Mouse (Mus musculus) heart, adult 2 months (tissue): ENCODE measurements around the gene Ralgps1. TPM values are rescaled to one million over a fixed set of nuclear protein-coding genes. Genes with fewer than 3 reads are reported as not detected.

Source experiments
- DNase-seq, 2 experiments: peaks; one replicate each; pipeline ENCODE4 v3.0.0; 2021
- H3K27ac ChIP-seq: fragments of 200-600 bp; 2 replicates; pipeline ENCODE4 v1.8.1; 2022
- H3K27me3 ChIP-seq: fragments of 200-500 bp; 2 replicates; pipeline ENCODE4 v1.6.1; 2012; ENCODE audit warnings: mild to moderate bottlenecking, low read length, inconsistent platforms, mixed read lengths; ENCODE audit not compliant: control insufficient read depth, insufficient read depth
- H3K36me3 ChIP-seq: fragments of 200-500 bp; 2 replicates; pipeline ENCODE4 v1.6.1; 2012; ENCODE audit warnings: low read length, inconsistent platforms; ENCODE audit not compliant: control insufficient read depth, insufficient read depth
- H3K4me1 ChIP-seq: fragments of 200-500 bp; 2 replicates; pipeline ENCODE4 v1.6.1; 2011; ENCODE audit warnings: low read length; ENCODE audit not compliant: control insufficient read depth, insufficient read depth
- H3K4me3 ChIP-seq: fragments of 200-600 bp; 2 replicates; pipeline ENCODE4 v1.8.1; 2022
- H3K79me2 ChIP-seq: fragments of 200-500 bp; replicated peaks from 2 replicates; pipeline ENCODE4 v1.6.1; 2012; ENCODE audit warnings: mild to moderate bottlenecking, inconsistent platforms, low read length, moderate library complexity, mixed read lengths; ENCODE audit not compliant: control insufficient read depth, insufficient read depth
- H3K9ac ChIP-seq: fragments of 200-500 bp; 2 replicates; pipeline ENCODE4 v1.6.1; 2012; ENCODE audit warnings: low read depth, mild to moderate bottlenecking, control low read depth, inconsistent platforms, low read length, mixed read lengths
- CTCF ChIP-seq: fragments of 200-600 bp; IDR thresholded peaks from 2 replicates; pipeline ENCODE4 v1.8.1; 2022; ENCODE audit warnings: antibody characterized with exemption, mild to moderate bottlenecking, moderate library complexity
- EP300 ChIP-seq: fragments of 200-500 bp; IDR thresholded peaks from 2 replicates; pipeline ENCODE4 v1.6.1; 2011; ENCODE audit warnings: low read depth, low read length, control low read depth; ENCODE audit not compliant: insufficient read depth
- POLR2A ChIP-seq: fragments of 200-500 bp; IDR thresholded peaks from 2 replicates; pipeline ENCODE4 v1.6.1; 2011; ENCODE audit warnings: mild to moderate bottlenecking, low read depth, low read length, control low read depth; ENCODE audit not compliant: insufficient read depth
- WGBS: fragments of 180-500 bp; shearing (Covaris S2); methylation state at CpG from one replicate; pipeline ENCODE4 v1.1.7; 2018; 5-methylcytosine and 5-hydroxymethylcytosine counted together
- intact Hi-C: fragments of 180-260 bp; cut with DNase I; formaldehyde crosslinking; loops from one replicate; pipeline ENCODE4 v1.15.1; 2025
- polyA plus RNA-seq: library from polyadenylated mRNA; depleted of rRNA; stranded (reverse); fragments of >200 nt; gene quantifications from 2 replicates; pipeline ENCODE4 v1.2.3, GENCODE M21; 2012
- total RNA-seq, 2 experiments: library from RNA; stranded (reverse); gene quantifications; 2 replicates each; pipeline ENCODE4 v1.2.3; 2021

Ralgps1 gene
- total and polyA plus RNA-seq, 3 experiments: 3.8 to 5.3 (median 4.9) TPM

DNA sequence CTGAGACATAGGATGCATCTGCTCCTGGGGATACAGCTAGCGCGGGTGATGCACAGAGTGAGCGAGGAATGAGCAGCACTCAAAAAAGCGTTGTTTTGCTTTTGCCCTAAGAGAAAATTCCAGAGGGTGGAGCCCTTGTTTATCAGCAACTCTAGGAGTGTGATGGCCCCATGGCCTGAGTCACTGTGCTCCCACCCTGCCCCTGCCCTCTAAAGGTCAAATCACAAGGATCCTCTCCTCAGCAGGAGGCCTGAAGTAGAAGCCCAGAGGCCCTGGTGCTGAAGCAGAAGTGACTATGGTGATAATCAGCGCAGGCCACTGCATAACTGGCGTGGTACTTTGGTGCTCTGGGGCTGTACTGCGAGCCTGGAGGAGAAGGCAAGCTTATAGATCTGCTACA is 211.7 kb downstream of the Ralgps1 start:
- Histone ChIP-seq H3K9ac (peak overlapping the region; percentile 17), H3K4me3 (no peak overlapping the region), H3K79me2 (no peaks in the 10 kb centered on the region), H3K27ac (peak overlapping the region; percentile 58), H3K36me3 (no peaks in the 10 kb centered on the region), H3K27me3 (no peaks in the 10 kb centered on the region), H3K4me1 (peaks cover 20% of the 10 kb centered on the region)
- WGBS: 74% methylated on average over 7 of the region's 7 CpGs
- TF ChIP-seq CTCF (no peak), POLR2A (no peak), EP300 (no peak)
- no peak for DNase-seq
- intact Hi-C loops: no loop called here

DNA sequence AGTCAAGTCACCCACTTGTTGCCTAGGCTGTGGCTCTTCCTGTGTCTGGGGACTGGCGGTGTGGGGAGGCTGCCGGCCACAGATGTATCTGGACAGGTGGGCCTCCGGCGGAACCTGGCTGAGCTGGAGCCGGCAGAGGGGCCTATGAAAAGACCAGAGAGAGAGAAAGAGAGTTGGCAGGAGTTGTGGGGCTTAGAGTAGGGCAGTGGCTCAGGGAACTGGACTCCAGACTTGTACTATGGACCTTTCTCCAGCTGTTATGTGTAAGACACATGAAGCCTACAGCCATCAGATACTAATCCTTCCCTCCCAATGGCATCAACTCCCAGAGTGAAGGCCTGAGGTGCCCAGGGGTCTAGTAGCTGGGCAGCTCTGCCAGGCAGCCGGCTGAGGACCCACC is 212.4 kb downstream of the Ralgps1 start:
- H3K79me2 ChIP-seq: no peaks in the 10 kb centered on the region
- H3K27ac ChIP-seq: peak overlapping the region; percentile 58; the same call in 1 of the 2 replicates
- H3K4me1 ChIP-seq: peaks cover 17% of the 10 kb centered on the region
- no peak for TF ChIP-seq POLR2A
- no peak for TF ChIP-seq CTCF
- no peak for TF ChIP-seq EP300
- no peaks in the 10 kb centered on the region for H3K36me3 ChIP-seq
- no peak overlapping the region for H3K4me3 ChIP-seq
- 88% methylated on average over 6 of the region's 6 CpGs for WGBS
- H3K27me3 ChIP-seq: no peaks in the 10 kb centered on the region
- no peak overlapping the region for H3K9ac ChIP-seq
- no peak for DNase-seq
- intact Hi-C loops: no loop called here

DNA sequence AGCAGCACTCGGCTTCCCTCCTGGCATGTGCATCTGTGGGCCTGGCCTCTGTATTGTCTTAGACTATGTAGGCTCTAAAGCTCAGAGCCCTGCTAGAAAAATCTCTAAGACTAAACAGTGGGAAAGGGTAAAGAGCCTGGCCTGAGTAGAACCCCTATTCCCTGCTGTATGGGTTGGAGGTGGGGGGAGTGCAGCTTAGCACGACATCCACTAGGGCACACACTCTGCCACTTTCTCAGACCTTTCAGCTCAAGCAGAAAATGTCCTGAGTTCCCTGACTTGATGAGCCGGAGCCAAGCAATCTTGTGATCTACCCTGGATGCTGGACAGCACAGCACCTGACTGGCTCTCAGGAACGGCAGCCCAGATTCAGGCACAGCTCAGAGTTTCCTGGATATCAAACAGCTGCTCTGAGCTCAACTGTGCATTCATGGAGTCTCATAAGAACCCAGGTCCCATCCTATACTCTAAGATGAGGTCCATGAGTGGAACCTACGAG is 215.0 kb downstream of the Ralgps1 start:
- DNase-seq: peak in 1 of 2 experiments; percentile 50
- TF ChIP-seq CTCF: peak; percentile 50
- no peak for TF ChIP-seq POLR2A
- Histone ChIP-seq H3K79me2 (no peaks in the 10 kb centered on the region), H3K9ac (no peak overlapping the region), H3K27ac (no peak overlapping the region), H3K4me3 (no peak overlapping the region), H3K4me1 (peaks cover 15% of the 10 kb centered on the region), H3K27me3 (no peaks in the 10 kb centered on the region), H3K36me3 (no peaks in the 10 kb centered on the region)
- intact Hi-C loops: loop anchor here (2.0 kb wide), 1 partner anchor 60 kb away; the partner anchor contains the start of gene Angptl2
- WGBS: 64% methylated on average over 5 of the region's 5 CpGs

DNA sequence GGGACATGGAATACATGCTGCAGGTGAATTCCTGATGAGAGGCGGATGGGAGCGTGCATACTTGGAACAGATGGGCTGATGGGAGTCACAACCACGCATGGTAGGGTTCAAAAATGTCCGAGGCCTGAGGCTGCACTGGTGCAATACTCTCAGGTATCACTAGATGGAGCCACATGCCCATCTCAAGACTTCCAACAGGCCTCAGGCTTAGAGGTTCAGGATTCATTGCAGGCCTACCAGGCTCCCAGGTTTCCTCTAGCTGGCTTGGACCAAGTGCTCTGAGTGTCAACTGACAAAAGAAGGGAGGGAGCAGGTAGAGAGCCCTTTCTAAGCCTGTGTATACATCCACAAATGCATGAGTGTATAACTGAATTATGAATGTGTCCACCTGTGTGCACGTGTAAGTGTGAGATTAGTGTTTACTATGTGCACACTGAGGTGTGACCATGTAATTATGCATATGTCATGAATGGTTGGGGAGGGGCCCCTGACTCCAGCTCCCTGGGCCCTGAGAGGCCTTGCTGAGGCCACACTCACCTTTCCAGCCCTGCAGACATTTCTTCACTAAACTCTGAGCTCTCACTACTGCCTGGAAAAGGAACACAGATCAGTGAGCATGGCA is 216.4 kb downstream of the Ralgps1 start:
- Histone ChIP-seq H3K4me3 (no peak overlapping the region), H3K36me3 (no peaks in the 10 kb centered on the region), H3K27me3 (no peaks in the 10 kb centered on the region), H3K4me1 (peaks cover 5% of the 10 kb centered on the region), H3K79me2 (no peaks in the 10 kb centered on the region), H3K9ac (no peak overlapping the region), H3K27ac (no peak overlapping the region; the same call in 1 of the 2 replicates)
- WGBS: 32% methylated on average over 5 of the region's 5 CpGs
- TF ChIP-seq POLR2A: no peak
- no peak; the same call in 1 of the 2 replicates for TF ChIP-seq CTCF
- peak; percentile 94 for TF ChIP-seq EP300
- DNase-seq: peak; percentile 65 to 79
- intact Hi-C loops: loop anchor here (1.0 kb wide), 2 partner anchors 194 to 247 kb away; no protein-coding TSS in a partner anchor

DNA sequence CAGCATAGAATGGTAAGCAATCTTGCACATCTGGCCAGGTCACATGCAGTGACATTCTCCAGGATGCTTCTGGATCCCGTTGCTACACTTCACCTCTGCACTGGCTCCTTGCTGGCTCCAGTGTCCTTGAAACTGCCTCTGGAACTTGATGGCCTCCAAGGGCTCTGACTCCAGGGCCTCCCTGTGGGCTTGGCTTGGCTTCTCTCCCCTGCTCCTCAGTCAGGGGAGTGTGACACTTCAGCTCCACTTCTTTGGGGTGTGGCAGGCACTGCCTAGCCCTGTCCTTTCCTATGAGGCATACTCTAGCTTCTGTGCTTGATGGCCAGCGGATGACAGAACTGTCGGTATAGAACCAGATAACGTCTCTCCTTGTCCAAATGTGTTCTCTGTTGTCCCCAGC is 224.3 kb downstream of the Ralgps1 start:
- intact Hi-C loops: no loop called here
- H3K9ac ChIP-seq: no peak overlapping the region
- 75% methylated on average over 4 of the region's 4 CpGs for WGBS

DNA sequence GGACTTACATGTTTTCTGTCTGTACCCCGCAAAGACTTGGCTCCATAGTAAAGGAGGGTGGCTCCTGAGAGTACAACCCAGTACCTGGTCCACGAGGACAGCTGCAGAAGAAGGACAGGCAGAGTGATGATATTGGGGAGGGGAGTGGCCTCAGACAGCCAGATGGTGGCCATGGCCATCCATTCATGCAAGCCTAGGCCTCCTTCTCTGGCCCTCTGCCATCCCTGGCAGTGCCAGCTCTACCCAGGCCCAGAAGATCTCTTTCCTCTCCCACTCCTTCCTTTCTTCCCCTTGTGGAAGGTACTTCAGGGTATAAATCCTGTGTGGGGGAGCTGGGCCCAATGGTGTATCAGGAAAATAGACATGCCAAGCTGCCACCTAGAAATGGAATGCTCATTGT is 228.0 kb downstream of the Ralgps1 start:
- Histone ChIP-seq H3K36me3 (no peaks in the 10 kb centered on the region), H3K4me1 (no peaks in the 10 kb centered on the region; the same call in 1 of the 2 replicates), H3K4me3 (no peak overlapping the region), H3K79me2 (no peaks in the 10 kb centered on the region), H3K27me3 (no peaks in the 10 kb centered on the region), H3K27ac (no peak overlapping the region), H3K9ac (no peak overlapping the region)
- WGBS: 88% methylated on average over 2 of the region's 2 CpGs
- intact Hi-C loops: no loop called here
- no peak for DNase-seq
- TF ChIP-seq EP300: no peak
- no peak for TF ChIP-seq CTCF
- TF ChIP-seq POLR2A: no peak

More for the DNA sequence above, 224.3 kb downstream of the Ralgps1 start:
- no peak for DNase-seq
- Histone ChIP-seq H3K27me3 (no peaks in the 10 kb centered on the region), H3K79me2 (no peaks in the 10 kb centered on the region), H3K36me3 (no peaks in the 10 kb centered on the region), H3K27ac (no peak overlapping the region), H3K4me3 (no peak overlapping the region), H3K4me1 (no peaks in the 10 kb centered on the region)
- TF ChIP-seq EP300 (no peak), CTCF (no peak), POLR2A (no peak)
